Comparison of ENCODE assay signal across 25 mouse cellular contexts in the genomic region with DNA sequence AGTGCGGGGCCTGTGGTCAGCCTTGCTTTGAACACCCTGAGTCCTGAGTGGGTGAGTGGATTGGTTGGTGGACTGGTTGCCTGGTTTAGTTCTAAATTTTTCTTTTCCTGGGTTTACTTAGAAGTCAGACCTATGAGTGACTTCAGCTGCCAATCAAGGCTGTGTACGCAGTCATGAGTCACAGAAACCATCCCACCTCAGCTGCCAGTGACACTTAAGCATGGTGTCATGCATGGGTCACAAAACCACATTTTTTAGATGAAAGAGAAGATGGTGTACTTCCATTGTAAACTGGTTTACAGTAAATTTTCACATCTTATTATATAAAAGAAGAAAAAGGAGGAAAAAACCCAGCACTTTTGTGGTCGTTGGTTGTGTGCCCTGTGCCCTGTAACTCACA. TPM values are rescaled to one million over a fixed set of nuclear protein-coding genes. Genes with fewer than 3 reads are reported as not detected.
DNase-seq lines count a peak whose midpoint lies in the region; ATAC-seq lines count a peak whose summit lies in the region.
"Had no signal": no experiment of that assay in that cellular context is flagged by ENCODE, and none has a peak within 500 bp of the region (broad histone marks: within the 10 kb centered on the region; RNA-seq: fewer than 3 reads in every experiment).

No protein-coding gene starts in this region.

- DNase-seq in 3134 (ENCODE audit: extremely low read depth, insufficient read length, low spot score): peak; percentile 31
- peak; percentile 55 for DNase-seq in 3T3-L1 (ENCODE audit: low read depth, low spot score)
- DNase-seq in kidney, postnatal 36 days: no peak
- no peak for DNase-seq in embryo, embryonic 11 days
- DNase-seq in yolk sac, embryonic 10.5 days (ENCODE audit: low spot score): no peak
- DNase-seq: adrenal gland, adult 8-10 months; adrenal gland, postnatal 36 days; cerebellum, adult 18-20 months; cerebellum, adult 9-10 months; cerebellum, postnatal 14 days; forebrain, postnatal 0 days; gastrocnemius, postnatal 10 days; gastrocnemius, postnatal 36 days; heart, postnatal 10 days; heart, postnatal 36 days had no signal

- ATAC-seq in inflammation-experienced regulatory T-cells, adult 6 months: peak; percentile 28
- ATAC-seq: activated CD4-positive, CD25-positive, alpha-beta regulatory T cell, adult 4 months; forebrain, embryonic 14.5 days; forebrain, postnatal 0 days; hindbrain, postnatal 0 days; intestine, postnatal 0 days had no signal

RNA-seq across cellular contexts. Expression of gene Mustn1, which starts 1.2 kb away (rescaled TPM):
- 1 to 10 TPM in 2 of 3 experiments, under 1 TPM in 1; 0.49 to 1.3 (median 1.1) TPM for polyA plus RNA-seq in inflammation-experienced regulatory T-cells, adult 6 months (2017; shearing (Covaris generic))

RNA-seq across cellular contexts. Expression of gene Itih4, which starts 8.4 kb away (rescaled TPM):
- polyA plus RNA-seq in inflammation-experienced regulatory T-cells, adult 6 months (2017; shearing (Covaris generic)): not detected
- polyA plus RNA-seq: activated CD4-positive, CD25-positive, alpha-beta regulatory T cell, adult 4 months; embryonic facial prominence, embryonic 12.5 days; embryonic facial prominence, embryonic 15.5 days; forebrain, embryonic 11.5 days; forebrain, embryonic 14.5 days; hindbrain, embryonic 10.5 days; hindbrain, embryonic 14.5 days; hindbrain, postnatal 0 days had no signal

RNA-seq across cellular contexts. Expression of gene Itih3, which starts 45.7 kb away (rescaled TPM):
- not detected for polyA plus RNA-seq in inflammation-experienced regulatory T-cells, adult 6 months (2017; shearing (Covaris generic))
- polyA plus RNA-seq: activated CD4-positive, CD25-positive, alpha-beta regulatory T cell, adult 4 months had no signal

RNA-seq across cellular contexts. Expression of gene Tmem110, which starts 52.4 kb away (rescaled TPM):
- 1 to 10 TPM; 6.2 to 7.5 (median 6.6) TPM for polyA plus RNA-seq in inflammation-experienced regulatory T-cells, adult 6 months (2017; shearing (Covaris generic))

Comparison
In these comparisons a context has a peak if more than half of its experiments do, and no peak if none do; other contexts are left out.
1. DNase-seq: peak in 3134 (single experiment) and 3T3-L1 (single experiment); none in kidney, postnatal 36 days (0 of 2), embryo, embryonic 11 days (single experiment) and yolk sac, embryonic 10.5 days (single experiment).